Mouse (Mus musculus) ES-E14 (cell line): Measurements from ENCODE around the gene Ankmy1. TPM values are rescaled to one million over a fixed set of nuclear protein-coding genes. Genes with fewer than 3 reads are reported as not detected.

Experiments
- DNase-seq: peaks from one replicate; pipeline ENCODE4 v3.0.0-alpha.2; 2013; ENCODE audit warnings: low read depth, low spot score
- H3K27ac ChIP-seq: 2 replicates; pipeline ENCODE4 v1.5.1; 2012; ENCODE audit warnings: low read depth, mild to moderate bottlenecking, low read length, moderate library complexity, mixed read lengths; ENCODE audit not compliant: poor library complexity, insufficient read depth, severe bottlenecking
- H3K36me3 ChIP-seq: 2 replicates; pipeline ENCODE4 v1.6.1; 2012; ENCODE audit warnings: mild to moderate bottlenecking, low read length, moderate library complexity, mixed read lengths; ENCODE audit not compliant: control insufficient read depth, poor library complexity, insufficient read depth, severe bottlenecking
- H3K4me1 ChIP-seq, 2 experiments: fragments of 150-350 bp in 1 of 2; sonication (generic) in 1 of 2; 2 replicates each; pipeline ENCODE4 v1.6.1; 2012; ENCODE audit warnings: low read length in 2 of 2, mild to moderate bottlenecking in 1 of 2, mixed read lengths in 1 of 2; ENCODE audit not compliant: control insufficient read depth in 2 of 2, insufficient read depth in 2 of 2, poor library complexity in 1 of 2
- H3K4me3 ChIP-seq, 2 experiments: fragments of 150-350 bp in 1 of 2; sonication (generic) in 1 of 2; 2 replicates each; pipeline ENCODE4 v1.5.1; 2012; ENCODE audit warnings: low read length in 2 of 2, low read depth in 1 of 2, mild to moderate bottlenecking in 1 of 2, mixed read lengths in 1 of 2; ENCODE audit not compliant: insufficient read depth in 1 of 2, poor library complexity in 1 of 2, severe bottlenecking in 1 of 2
- H3K9ac ChIP-seq: 2 replicates; pipeline ENCODE4 v1.6.1; 2012; ENCODE audit warnings: low read depth, mild to moderate bottlenecking, low read length, mixed read lengths; ENCODE audit not compliant: poor library complexity, insufficient read depth, severe bottlenecking
- H3K9me3 ChIP-seq: fragments of 150-350 bp; sonication (generic); 2 replicates; pipeline ENCODE4 v1.6.1; 2012; ENCODE audit warnings: low read depth, mild to moderate bottlenecking, low read length; ENCODE audit not compliant: control insufficient read depth, insufficient read depth
- CHD2 ChIP-seq: IDR thresholded peaks from 2 replicates; pipeline ENCODE4 v1.6.1; 2014; ENCODE audit warnings: mild to moderate bottlenecking, low read depth, low read length, inconsistent platforms
- HCFC1 ChIP-seq: IDR thresholded peaks from 2 replicates; pipeline ENCODE4 v1.6.1; 2012; ENCODE audit warnings: low read length, inconsistent platforms, borderline replicate concordance; ENCODE audit not compliant: insufficient read depth
- MAFK ChIP-seq: IDR thresholded peaks from 2 replicates; pipeline ENCODE4 v1.6.1; 2014; ENCODE audit warnings: mild to moderate bottlenecking, low read depth, low read length, inconsistent platforms; ENCODE audit not compliant: insufficient read depth
- ZC3H11A ChIP-seq: IDR thresholded peaks from 2 replicates; pipeline ENCODE4 v1.6.1; 2012; ENCODE audit warnings: low read depth, mild to moderate bottlenecking, inconsistent platforms, low read length, borderline replicate concordance
- ZNF384 ChIP-seq: IDR thresholded peaks from 2 replicates; pipeline ENCODE4 v1.6.1; 2012; ENCODE audit warnings: low read depth, low read length, inconsistent platforms
- in situ Hi-C, 2 experiments: fragments of 600-800 bp; cut with MboI; formaldehyde crosslinking; loops; one replicate each; pipeline ENCODE4 v1.15.1; 2025; ENCODE audit warnings: low sequenced_read_pairs in 2 of 2, inconsistent platforms in 1 of 2; ENCODE audit not compliant: unreplicated experiment in 2 of 2
- total RNA-seq: library from RNA; depleted of rRNA; stranded (reverse); fragments of 300-350 nt; gene quantifications from 2 replicates; pipeline ENCODE4 v1.2.3, GENCODE M21; 2012

Ankmy1 gene
- total RNA-seq, 1 experiment: 0.71 TPM

DNA sequence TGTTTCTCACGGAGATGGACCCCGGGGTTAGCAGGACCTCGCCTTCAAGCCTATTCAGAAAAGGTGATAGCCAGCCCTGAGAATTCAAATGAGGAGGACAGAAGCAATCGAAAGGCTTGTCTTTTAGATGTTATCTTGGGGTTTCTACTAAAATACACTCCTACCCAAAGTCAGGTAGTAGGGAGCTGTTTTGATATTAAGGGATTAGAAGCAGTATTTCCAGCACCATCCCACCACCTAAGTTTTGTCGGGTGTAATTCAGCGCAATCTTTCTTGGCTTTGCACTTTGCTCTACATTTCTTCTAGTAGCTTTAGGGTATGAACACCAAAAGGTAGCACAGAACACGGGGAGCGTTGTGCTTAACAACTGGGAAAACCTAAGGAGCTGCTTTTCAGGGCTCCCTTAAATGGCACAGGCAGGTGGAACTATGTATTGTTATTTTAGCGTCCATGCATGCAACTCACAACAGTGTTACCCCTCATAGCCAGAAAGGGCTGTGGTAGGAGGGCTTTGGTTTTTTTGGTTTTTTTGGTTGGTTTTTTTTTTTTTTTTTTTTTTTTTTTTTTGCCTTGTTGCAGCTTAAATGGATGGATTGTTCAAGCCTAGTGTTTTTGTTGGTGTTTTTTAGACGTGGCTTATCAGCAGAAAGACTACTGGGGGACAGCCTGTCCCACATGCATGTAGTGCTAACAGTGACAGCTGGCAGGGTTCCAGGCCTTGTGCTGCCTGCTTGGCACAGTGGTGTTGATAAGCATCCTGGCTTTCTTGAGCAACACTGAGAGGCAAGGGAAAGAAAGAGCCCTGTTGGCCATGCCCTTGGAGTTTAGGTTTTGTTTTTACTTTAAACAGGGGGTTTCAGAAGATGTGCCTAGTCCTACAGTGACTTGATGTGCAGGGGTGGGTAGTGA, 32.6 kb upstream of the Ankmy1 start:
- H3K27ac ChIP-seq: no peak overlapping the region
- H3K36me3 ChIP-seq: peaks cover 14% of the 10 kb centered on the region; the same call in 1 of the 2 replicates
- in situ Hi-C loops: no loop called here
- peak overlapping the region; percentile 72 to 77 for H3K4me3 ChIP-seq
- TF ChIP-seq ZNF384: 0 out of 2 replicates have a peak, but pooled peaks have one; percentile 57
- no peak for TF ChIP-seq ZC3H11A
- peaks cover 0 to 3% of the 10 kb centered on the region in 2 experiments; a peak in 1 of 4 replicates for H3K4me1 ChIP-seq
- no peak for DNase-seq
- H3K9ac ChIP-seq: peak overlapping the region; percentile 74
- no peaks in the 10 kb centered on the region for H3K9me3 ChIP-seq

DNA sequence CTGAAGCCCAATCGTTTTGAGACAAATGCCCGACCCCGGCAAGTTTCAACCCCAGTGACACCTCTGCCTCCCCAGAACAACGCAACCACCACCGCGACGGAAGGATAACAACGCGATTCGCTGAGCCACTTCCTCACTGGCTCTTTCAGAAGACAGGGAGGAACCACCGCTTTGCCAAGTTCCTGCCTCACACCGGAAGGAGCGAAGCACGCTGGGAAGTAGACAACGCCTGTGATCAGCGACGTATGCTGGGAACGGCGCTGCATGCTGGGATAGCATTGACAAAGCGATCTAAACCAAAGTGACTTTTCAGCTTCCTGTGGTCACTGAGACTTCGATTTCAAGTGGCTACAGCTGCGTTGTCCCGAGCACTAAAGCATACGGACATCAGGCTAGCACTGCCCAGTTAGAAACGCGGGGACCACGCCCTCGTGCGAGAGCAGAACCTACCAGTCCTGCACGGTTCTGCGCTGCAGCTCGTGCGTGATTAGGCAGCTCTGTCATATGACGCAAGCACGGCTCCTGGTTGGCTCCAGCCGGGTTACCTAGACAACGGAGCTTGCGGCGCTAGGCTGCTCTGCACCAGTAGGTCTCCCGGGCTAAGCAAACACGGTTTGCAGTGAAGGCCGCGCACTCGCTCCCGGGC, 31.6 kb upstream of the Ankmy1 start, which contains the start of gene Capn10:
Capn10 (plus strand) TSS at position 195 of the 646 bp plus-strand sequence.
- Histone ChIP-seq H3K4me3 (peak within 1 kb of the TSS; percentile 72 to 77), H3K9ac (peak within 1 kb of the TSS; percentile 74), H3K36me3 (peaks cover 7% of the 10 kb centered on the region; the same call in 1 of the 2 replicates), H3K9me3 (no peaks in the 10 kb centered on the region), H3K27ac (peak within 1 kb of the TSS; percentile 45; the same call in 1 of the 2 replicates), H3K4me1 (peaks cover 0 to 3% of the 10 kb centered on the region in 2 experiments; a peak in 1 of 4 replicates)
- in situ Hi-C loops: no loop called here
- peak; percentile 92 for DNase-seq
- TF ChIP-seq CHD2 (peak; percentile 29; the same call in 1 of the 2 replicates), HCFC1 (peak; percentile 69; the same call in 1 of the 2 replicates), ZNF384 (no peak), ZC3H11A (no peak), MAFK (no peak)

DNA sequence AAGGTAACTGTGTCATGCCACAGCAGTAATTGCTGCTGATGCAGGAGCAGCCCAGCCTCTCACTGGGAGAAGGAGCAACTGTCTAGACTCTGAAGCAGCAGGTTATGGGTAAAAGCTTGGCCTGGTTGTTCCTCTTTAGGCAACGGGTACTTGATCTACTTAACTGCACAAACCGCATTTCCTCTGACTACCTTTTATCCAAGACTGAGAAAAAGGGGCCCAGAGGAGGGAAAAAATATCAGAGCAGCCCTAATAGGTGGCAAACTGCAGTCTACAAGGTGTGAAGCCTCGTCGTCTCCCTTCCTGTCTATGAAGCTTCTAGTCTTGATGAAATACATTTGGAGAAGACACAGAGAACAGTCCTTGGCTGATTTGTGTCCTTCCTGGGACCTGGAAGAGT, 30.9 kb upstream of the Ankmy1 start:
- Histone ChIP-seq H3K9ac (peak overlapping the region; percentile 69), H3K9me3 (no peaks in the 10 kb centered on the region), H3K36me3 (peaks cover 6% of the 10 kb centered on the region; the same call in 1 of the 2 replicates), H3K27ac (no peak overlapping the region), H3K4me1 (peaks cover 0 to 3% of the 10 kb centered on the region in 2 experiments; a peak in 1 of 4 replicates), H3K4me3 (peak overlapping the region; percentile 72 to 77)
- in situ Hi-C loops: no loop called here
- DNase-seq: no peak
- no peak for TF ChIP-seq ZC3H11A
- no peak for TF ChIP-seq ZNF384
- TF ChIP-seq HCFC1: no peak
- no peak for TF ChIP-seq CHD2
- no peak for TF ChIP-seq MAFK

DNA sequence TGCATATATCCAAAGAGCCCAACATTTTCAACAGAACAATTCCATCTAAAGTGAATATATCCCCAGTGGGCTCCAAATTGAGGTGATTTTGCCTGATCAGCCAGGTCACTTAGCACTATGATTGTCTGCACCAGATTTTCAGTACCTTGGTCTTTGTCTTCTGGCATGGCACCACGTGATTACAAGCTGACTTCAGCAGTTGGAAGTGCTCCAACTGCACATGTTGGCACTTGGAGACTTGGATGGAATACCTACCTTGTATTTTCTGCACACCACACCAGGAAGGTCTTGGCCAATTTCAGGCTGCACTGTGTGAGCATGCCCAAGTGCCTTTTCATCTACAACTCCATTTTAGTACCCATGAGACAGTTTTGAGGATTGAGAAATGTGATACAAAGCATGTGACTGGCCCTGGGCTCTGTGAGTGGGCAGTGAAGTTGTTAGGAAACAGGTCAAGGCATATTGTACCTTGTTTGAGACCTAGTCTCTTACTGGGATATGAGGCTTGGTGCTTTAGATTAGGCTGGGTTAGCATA, 27.5 kb upstream of the Ankmy1 start:
- H3K9me3 ChIP-seq: no peaks in the 10 kb centered on the region
- no peak for DNase-seq
- no peak for TF ChIP-seq MAFK
- TF ChIP-seq ZNF384: no peak
- TF ChIP-seq CHD2: no peak
- TF ChIP-seq ZC3H11A: no peak
- no peak for TF ChIP-seq HCFC1
- no peak overlapping the region for H3K9ac ChIP-seq
- in situ Hi-C loops: no loop called here
- H3K36me3 ChIP-seq: no peaks in the 10 kb centered on the region
- H3K27ac ChIP-seq: no peak overlapping the region
- no peak overlapping the region for H3K4me3 ChIP-seq
- H3K4me1 ChIP-seq: 0 out of 4 replicates have a peak, but pooled peaks cover 0 to 3% of the 10 kb centered on the region in 2 experiments
